Mouse (Mus musculus) intestine, postnatal 0 days (tissue): Measurements from ENCODE around the gene Smcr8. TPM values are rescaled to one million over a fixed set of nuclear protein-coding genes. Genes with fewer than 3 reads are reported as not detected.
"Not testable (repeated sequence)": the region's sequence is repeated elsewhere in the genome, so short reads cannot be mapped to it uniquely, and the experiment has no call there.

ENCODE experiments used
- ATAC-seq: fragments of 200-750 bp; cut with Nextera tagmentation; 2 replicates; pipeline ENCODE4 v1.8.0; 2017; ENCODE audit warnings: mild to moderate bottlenecking, moderate TSS enrichment, moderate library complexity
- H3K27ac ChIP-seq: fragments of 300-500 bp; sonication (generic); 2 replicates; pipeline ENCODE4 v1.5.1; 2014; ENCODE audit warnings: mild to moderate bottlenecking, low read depth, low read length, moderate library complexity
- H3K27me3 ChIP-seq: fragments of 300-500 bp; sonication (generic); replicated peaks from 2 replicates; pipeline ENCODE4 v1.6.1; 2014; ENCODE audit warnings: low read length, mixed read lengths; ENCODE audit not compliant: control insufficient read depth, insufficient read depth
- H3K36me3 ChIP-seq: fragments of 300-500 bp; sonication (generic); 2 replicates; pipeline ENCODE4 v1.6.1; 2014; ENCODE audit warnings: mild to moderate bottlenecking, moderate library complexity; ENCODE audit not compliant: control insufficient read depth, insufficient read depth
- H3K4me1 ChIP-seq: fragments of 300-500 bp; sonication (generic); replicated peaks from 2 replicates; pipeline ENCODE4 v1.6.1; 2014; ENCODE audit warnings: antibody characterized with exemption, low read length, mixed read lengths; ENCODE audit not compliant: control insufficient read depth, insufficient read depth
- H3K4me2 ChIP-seq: fragments of 300-500 bp; sonication (generic); replicated peaks from 2 replicates; pipeline ENCODE4 v1.6.1; 2014; ENCODE audit warnings: low read depth, mild to moderate bottlenecking, moderate library complexity
- H3K4me3 ChIP-seq: fragments of 300-500 bp; sonication (generic); 2 replicates; pipeline ENCODE4 v1.5.1; 2014; ENCODE audit warnings: low read depth, low read length
- H3K9ac ChIP-seq: fragments of 300-500 bp; sonication (generic); 2 replicates; pipeline ENCODE4 v1.6.1; 2014; ENCODE audit warnings: mild to moderate bottlenecking, low read depth, low read length
- H3K9me3 ChIP-seq: fragments of 300-500 bp; sonication (generic); 2 replicates; pipeline ENCODE4 v1.6.1; 2016; ENCODE audit warnings: mixed run types; ENCODE audit not compliant: control insufficient read depth
- CTCF ChIP-seq: sonication (generic); IDR thresholded peaks from 2 replicates; pipeline ENCODE4 v1.5.1; 2016; ENCODE audit warnings: low read depth, mild to moderate bottlenecking, control low read depth, antibody characterized with exemption, moderate library complexity
- WGBS: fragments of 180-500 bp; shearing (Covaris S2); extraction: QIAGEN DNeasy Blood & Tissue Kit; methylation state at CpG from one replicate; pipeline ENCODE4 v1.1.7; 2014; 5-methylcytosine and 5-hydroxymethylcytosine counted together
- polyA plus RNA-seq: library from polyadenylated mRNA; unstranded; fragments of >200 nt; fragmentation: Nextera tagmentation; extraction: Ambion mirVana; gene quantifications from 2 replicates; pipeline ENCODE4 v1.2.1, GENCODE M21; 2015

Smcr8 gene
- polyA plus RNA-seq, 1 experiment from 2014 or later = 4.0 TPM

DNA sequence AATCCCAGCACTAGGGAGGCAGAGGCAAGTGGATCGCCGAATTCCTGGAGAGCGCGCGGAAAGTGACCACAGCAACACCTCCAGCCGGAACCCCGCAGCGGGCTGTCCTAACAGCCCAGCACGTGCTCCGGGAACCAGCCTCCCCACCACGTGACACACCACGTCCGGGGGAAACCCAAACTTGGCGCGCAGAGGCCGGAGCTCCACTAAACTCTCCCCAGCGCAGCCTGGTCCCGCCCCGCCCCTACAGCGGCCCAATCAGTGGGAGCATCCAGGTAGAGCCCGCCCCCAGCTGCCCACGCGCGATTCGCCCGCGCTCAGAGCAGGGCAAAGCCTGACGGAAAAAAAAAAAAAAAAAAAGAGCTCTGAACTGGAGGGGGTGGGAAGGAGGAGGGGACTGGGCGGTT, 33.7 kb downstream of the Smcr8 start:
- H3K36me3 ChIP-seq = no peaks in the 10 kb centered on the region
- no peaks in the 10 kb centered on the region for H3K9me3 ChIP-seq
- peak overlapping the region; percentile 83 for H3K4me2 ChIP-seq
- H3K9ac ChIP-seq = 0 out of 2 replicates have a peak overlapping the region, but pooled peaks have one; percentile 18
- 0% methylated on average over 29 of the region's 29 CpGs for WGBS
- peak overlapping the region; percentile 51 for H3K4me3 ChIP-seq
- 0 out of 2 replicates have a peak, but pooled peaks cover 4% of the 10 kb centered on the region for H3K4me1 ChIP-seq
- H3K27ac ChIP-seq = peak overlapping the region; percentile 61; the same call in 1 of the 2 replicates
- TF ChIP-seq CTCF = no peak; the same call in 1 of the 2 replicates
- peak; percentile 94 for ATAC-seq
- H3K27me3 ChIP-seq = no peaks in the 10 kb centered on the region

DNA sequence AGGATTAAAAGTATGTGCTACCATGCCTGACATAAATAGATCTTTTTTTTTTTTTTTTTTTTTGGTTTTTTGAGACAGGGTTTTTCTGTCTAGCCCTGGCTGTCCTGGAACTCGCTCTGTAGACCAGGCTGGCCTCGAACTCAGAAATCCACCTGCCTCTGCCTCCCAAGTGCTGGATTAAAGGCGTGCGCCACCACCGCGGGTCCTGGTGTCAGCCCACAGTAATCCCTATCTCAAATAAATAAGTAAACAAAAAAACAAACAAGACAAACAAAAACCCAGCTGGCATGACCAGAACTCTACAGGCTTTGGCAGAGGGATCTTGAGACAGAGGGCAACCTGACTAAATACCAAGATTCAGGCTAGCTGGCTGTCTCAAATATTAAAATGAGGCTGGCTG, 34.3 kb downstream of the Smcr8 start, which contains the start of gene Shmt1:
Gene Shmt1 (minus strand): TSS at position 101 of the 400 bp plus-strand sequence.
- H3K4me2 ChIP-seq = peak within 1 kb of the TSS; percentile 83
- H3K4me1 ChIP-seq, H3K27me3 ChIP-seq, H3K9me3 ChIP-seq, ATAC-seq, H3K36me3 ChIP-seq: not testable (repeated sequence)
- 0 out of 2 replicates have a peak within 1 kb of the TSS, but pooled peaks have one; percentile 18 for H3K9ac ChIP-seq
- H3K4me3 ChIP-seq = peak within 1 kb of the TSS; percentile 51
- peak within 1 kb of the TSS; percentile 61; the same call in 1 of the 2 replicates for H3K27ac ChIP-seq
- 26% methylated on average over 6 of the region's 6 CpGs for WGBS

DNA sequence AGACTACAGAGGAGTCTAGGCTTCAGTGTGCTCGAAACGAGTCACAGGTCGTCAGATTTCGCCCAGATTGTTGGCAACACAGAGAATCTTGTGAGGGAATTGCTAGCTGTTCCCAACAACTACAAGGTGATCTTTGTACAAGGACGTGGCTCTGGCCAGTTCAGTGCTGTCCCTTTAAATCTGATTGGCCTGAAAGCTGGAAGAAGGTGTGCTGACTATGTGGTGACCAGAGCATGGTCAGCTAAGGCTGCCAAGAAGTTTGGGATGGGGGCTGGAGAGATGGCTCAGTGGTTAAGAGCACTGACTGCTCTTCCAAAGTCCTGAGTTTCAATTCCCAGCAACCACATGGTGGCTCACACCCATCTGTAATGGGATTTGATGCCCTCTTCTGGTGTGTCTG, 39.1 kb downstream of the Smcr8 start:
- Histone ChIP-seq H3K27me3 (no peaks in the 10 kb centered on the region), H3K36me3 (no peaks in the 10 kb centered on the region), H3K9ac (no peak overlapping the region), H3K9me3 (no peaks in the 10 kb centered on the region), H3K4me2 (no peak overlapping the region), H3K4me3 (no peak overlapping the region), H3K4me1 (no peaks in the 10 kb centered on the region), H3K27ac (no peak overlapping the region)
- 71% methylated on average over 5 of the region's 5 CpGs for WGBS
- ATAC-seq = no peak
- no peak for TF ChIP-seq CTCF

DNA sequence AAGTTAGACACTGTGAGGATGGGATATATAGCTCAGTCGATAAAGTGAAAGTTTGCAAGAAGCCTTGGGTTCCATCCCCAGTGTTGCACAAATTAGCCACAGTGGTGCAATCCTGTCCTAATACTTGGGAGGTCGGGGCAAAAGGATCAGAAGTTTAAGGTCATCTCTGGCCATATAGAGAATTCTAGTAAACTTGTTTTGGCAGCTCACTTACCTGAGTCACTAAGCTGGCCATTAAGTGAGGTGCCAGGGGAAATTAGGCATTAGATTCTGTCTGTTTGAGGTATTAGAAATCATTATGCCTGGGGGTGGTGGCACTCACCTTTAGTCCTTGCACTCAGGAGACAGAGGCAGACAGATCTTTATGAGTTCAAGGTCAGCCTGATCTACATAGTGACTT, 46.4 kb downstream of the Smcr8 start:
- Histone ChIP-seq H3K4me1 (no peaks in the 10 kb centered on the region), H3K4me3 (no peak overlapping the region), H3K9me3 (no peaks in the 10 kb centered on the region), H3K27me3 (no peaks in the 10 kb centered on the region), H3K36me3 (no peaks in the 10 kb centered on the region), H3K4me2 (no peak overlapping the region), H3K27ac (no peak overlapping the region), H3K9ac (no peak overlapping the region)
- 74% methylated on average over 2 of the region's 2 CpGs for WGBS
- ATAC-seq = no peak
- no peak for TF ChIP-seq CTCF

DNA sequence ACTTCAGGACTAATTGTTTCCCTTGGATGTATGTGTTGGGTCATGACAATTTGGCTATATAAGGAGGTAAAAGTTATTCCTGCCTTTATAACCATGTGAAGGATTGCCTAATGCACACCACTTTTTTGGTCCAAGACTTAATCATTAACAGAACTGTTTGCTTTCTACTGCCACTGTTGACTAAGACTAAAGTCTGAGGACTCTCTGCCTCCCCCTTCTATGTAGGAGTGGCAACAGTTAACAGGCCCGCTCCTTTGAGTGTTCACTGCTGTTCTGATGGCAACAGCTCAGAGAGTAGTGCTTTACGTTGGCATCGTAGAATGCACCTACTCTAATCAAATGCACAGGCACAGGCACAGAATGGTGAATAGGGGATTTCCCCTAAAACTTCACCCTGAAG, 47.9 kb downstream of the Smcr8 start:
- Histone ChIP-seq H3K4me2 (no peak overlapping the region; the same call in 1 of the 2 replicates), H3K27ac (no peak overlapping the region), H3K4me1 (no peaks in the 10 kb centered on the region), H3K27me3 (no peaks in the 10 kb centered on the region), H3K9me3 (no peaks in the 10 kb centered on the region), H3K36me3 (no peaks in the 10 kb centered on the region), H3K4me3 (no peak overlapping the region), H3K9ac (no peak overlapping the region)
- peak; percentile 34 for TF ChIP-seq CTCF
- ATAC-seq = peak; percentile 82
- 50% methylated on average over 3 of the region's 3 CpGs for WGBS

DNA sequence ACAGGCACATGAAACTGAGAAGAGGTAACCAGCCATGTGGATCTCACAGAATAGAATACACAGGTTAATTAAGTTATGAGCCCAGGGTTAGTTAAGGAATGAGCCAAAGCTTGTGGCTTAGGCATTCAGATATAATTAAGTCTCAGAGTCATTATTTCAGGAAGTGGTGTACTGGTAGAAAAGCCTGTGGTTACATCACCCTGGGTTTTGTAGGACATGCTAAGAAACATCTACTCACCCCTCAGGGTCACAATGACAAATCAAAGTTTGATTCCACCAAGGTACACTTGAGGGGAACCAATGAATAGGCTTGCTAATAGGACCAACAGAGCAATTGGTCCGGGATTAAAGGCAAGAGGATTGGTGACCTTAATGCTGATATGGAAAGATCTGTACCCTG, 49.4 kb downstream of the Smcr8 start:
- Histone ChIP-seq H3K4me3 (no peak overlapping the region), H3K9ac (no peak overlapping the region), H3K36me3 (no peaks in the 10 kb centered on the region), H3K4me1 (peaks cover 7% of the 10 kb centered on the region), H3K9me3 (no peaks in the 10 kb centered on the region), H3K27ac (no peak overlapping the region), H3K27me3 (no peaks in the 10 kb centered on the region), H3K4me2 (no peak overlapping the region)
- no peak for TF ChIP-seq CTCF
- WGBS = 40% methylated on average over 1 of the region's 1 CpGs
- no peak for ATAC-seq
